Mouse (Mus musculus) adrenal gland (tissue): Measurements from ENCODE around the gene Ppara.

Experiments used
- intact Hi-C: fragments of 180-260 bp; cut with DNase I; formaldehyde crosslinking; loops from one replicate; pipeline ENCODE4 v1.15.1; 2025

Gene Ppara

GRCm38 (mm10) chr15:85704341-85705012, 30.3 kb upstream of the Ppara start:
- intact Hi-C loops = loop anchor here (5.0 to 10.0 kb wide), 2 partner anchors 32 to 50 kb away; no protein-coding TSS in a partner anchor

- intact Hi-C loops = loop anchor here (5.0 to 10.0 kb wide), 2 partner anchors 33 to 50 kb away; no protein-coding TSS in a partner anchor
Observed at GRCm38 (mm10) chr15:85705013-85705528, 29.7 kb upstream of the Ppara start.

GRCm38 (mm10) chr15:85705566-85706332, 29.0 kb upstream of the Ppara start:
- intact Hi-C loops = loop anchor here (5.0 to 10.0 kb wide), 2 partner anchors 33 to 51 kb away; no protein-coding TSS in a partner anchor

GRCm38 (mm10) chr15:85706527-85706926, 28.3 kb upstream of the Ppara start:
- intact Hi-C loops = loop anchor here (5.0 to 10.0 kb wide), 2 partner anchors 34 to 52 kb away; no protein-coding TSS in a partner anchor

- intact Hi-C loops = loop anchor here (5.0 to 10.0 kb wide), 2 partner anchors 35 to 52 kb away; no protein-coding TSS in a partner anchor
Observed at GRCm38 (mm10) chr15:85707017-85707416, 27.8 kb upstream of the Ppara start.

- intact Hi-C loops = loop anchor here (5.0 to 10.0 kb wide), 2 partner anchors 35 to 53 kb away; no protein-coding TSS in a partner anchor
Observed at GRCm38 (mm10) chr15:85707458-85708030, 27.2 kb upstream of the Ppara start.

- intact Hi-C loops = loop anchor here (5.0 to 10.0 kb wide), 2 partner anchors 36 to 53 kb away; no protein-coding TSS in a partner anchor
Observed at GRCm38 (mm10) chr15:85708217-85708616, 26.6 kb upstream of the Ppara start.

- intact Hi-C loops = loop anchor here (1.0 to 10.0 kb wide), 3 partner anchors 37 to 99 kb away; no protein-coding TSS in a partner anchor
Observed at GRCm38 (mm10) chr15:85708843-85709242, 25.9 kb upstream of the Ppara start.

GRCm38 (mm10) chr15:85709268-85709973, 25.4 kb upstream of the Ppara start:
- intact Hi-C loops = loop anchor here (1.0 to 10.0 kb wide), 3 partner anchors 37 to 99 kb away; no protein-coding TSS in a partner anchor

- intact Hi-C loops = loop anchor here (5.0 to 10.0 kb wide), 3 partner anchors 113 to 233 kb away; partner anchors contain the start of gene Ttc38
Observed at GRCm38 (mm10) chr15:85710179-85710578, 24.6 kb upstream of the Ppara start.

- intact Hi-C loops = loop anchor here (5.0 to 10.0 kb wide), 3 partner anchors 114 to 234 kb away; partner anchors contain the start of gene Ttc38
Observed at GRCm38 (mm10) chr15:85710641-85711580, 23.9 kb upstream of the Ppara start.

- intact Hi-C loops = loop anchor here (5.0 to 10.0 kb wide), 3 partner anchors 115 to 235 kb away; partner anchors contain the start of gene Ttc38
Observed at GRCm38 (mm10) chr15:85712565-85713168, 22.1 kb upstream of the Ppara start.

GRCm38 (mm10) chr15:85713417-85713816, 21.4 kb upstream of the Ppara start:
- intact Hi-C loops = loop anchor here (5.0 to 10.0 kb wide), 3 partner anchors 116 to 236 kb away; partner anchors contain the start of gene Ttc38

GRCm38 (mm10) chr15:85715059-85715458, 19.7 kb upstream of the Ppara start:
- intact Hi-C loops = loop anchor here (5.0 to 10.0 kb wide), 2 partner anchors 120 to 322 kb away; partner anchors contain the start of gene Ttc38

GRCm38 (mm10) chr15:85716045-85716444, 18.7 kb upstream of the Ppara start:
- intact Hi-C loops = loop anchor here (1.0 to 10.0 kb wide), 3 partner anchors 119 to 321 kb away; partner anchors contain the start of gene Ttc38

GRCm38 (mm10) chr15:85716591-85716990, 18.2 kb upstream of the Ppara start:
- intact Hi-C loops = loop anchor here (1.0 to 10.0 kb wide), 3 partner anchors 118 to 321 kb away; partner anchors contain the start of gene Ttc38

GRCm38 (mm10) chr15:85717008-85717407, 17.8 kb upstream of the Ppara start:
- intact Hi-C loops = loop anchor here (5.0 to 10.0 kb wide), 2 partner anchors 118 to 320 kb away; partner anchors contain the start of gene Ttc38

- intact Hi-C loops = loop anchor here (5.0 to 10.0 kb wide), 2 partner anchors 117 to 320 kb away; partner anchors contain the start of gene Ttc38
Observed at GRCm38 (mm10) chr15:85717800-85718199, 17.0 kb upstream of the Ppara start.
